Mouse (Mus musculus) thymus, adult 2 months (tissue): ENCODE results near the gene Prdm5. TPM values are rescaled to one million over a fixed set of nuclear protein-coding genes. Genes with fewer than 3 reads are reported as not detected.

ENCODE experiments used
- DNase-seq: peaks from one replicate; pipeline ENCODE4 v3.0.0; 2021
- H3K27ac ChIP-seq: fragments of 200-500 bp; 2 replicates; pipeline ENCODE4 v1.5.1; 2012; ENCODE audit warnings: low read length, control low read depth; ENCODE audit not compliant: control insufficient read depth, insufficient read depth
- H3K27me3 ChIP-seq: fragments of 200-500 bp; 2 replicates; pipeline ENCODE4 v1.6.1; 2012; ENCODE audit warnings: mild to moderate bottlenecking, low read length, moderate library complexity, mixed read lengths; ENCODE audit not compliant: control insufficient read depth, insufficient read depth
- H3K36me3 ChIP-seq: fragments of 200-500 bp; 2 replicates; pipeline ENCODE4 v1.6.1; 2012; ENCODE audit warnings: mild to moderate bottlenecking, low read length, moderate library complexity; ENCODE audit not compliant: control insufficient read depth, insufficient read depth
- H3K4me1 ChIP-seq: fragments of 200-500 bp; replicated peaks from 2 replicates; pipeline ENCODE4 v1.6.1; 2012; ENCODE audit warnings: low read length; ENCODE audit not compliant: control insufficient read depth, insufficient read depth
- H3K4me3 ChIP-seq: fragments of 200-500 bp; 2 replicates; pipeline ENCODE4 v1.5.1; 2012; ENCODE audit warnings: mild to moderate bottlenecking, low read length, control low read depth, moderate library complexity; ENCODE audit not compliant: control insufficient read depth, insufficient read depth
- CTCF ChIP-seq: fragments of 200-500 bp; IDR thresholded peaks from 2 replicates; pipeline ENCODE4 v1.5.1; 2012; ENCODE audit warnings: mild to moderate bottlenecking, control low read depth, low read length, moderate library complexity, borderline replicate concordance; ENCODE audit not compliant: control insufficient read depth, poor library complexity, insufficient read depth; ENCODE audit errors: extremely low read depth
- POLR2A ChIP-seq: fragments of 200-500 bp; IDR thresholded peaks from 2 replicates; pipeline ENCODE4 v1.6.1; 2012; ENCODE audit warnings: mild to moderate bottlenecking, low read length, control low read depth, moderate library complexity; ENCODE audit not compliant: control insufficient read depth, poor library complexity, insufficient read depth; ENCODE audit errors: extremely low read depth
- WGBS: fragments of 180-500 bp; shearing (Covaris S2); methylation state at CpG from one replicate; pipeline ENCODE4 v1.1.7; 2018; 5-methylcytosine and 5-hydroxymethylcytosine counted together
- polyA plus RNA-seq: library from polyadenylated mRNA; depleted of rRNA; stranded (reverse); fragments of >200 nt; gene quantifications from 2 replicates; pipeline ENCODE4 v1.2.3, GENCODE M21; 2012

Gene Prdm5
- polyA plus RNA-seq, 1 experiment = 0.85 TPM

DNA sequence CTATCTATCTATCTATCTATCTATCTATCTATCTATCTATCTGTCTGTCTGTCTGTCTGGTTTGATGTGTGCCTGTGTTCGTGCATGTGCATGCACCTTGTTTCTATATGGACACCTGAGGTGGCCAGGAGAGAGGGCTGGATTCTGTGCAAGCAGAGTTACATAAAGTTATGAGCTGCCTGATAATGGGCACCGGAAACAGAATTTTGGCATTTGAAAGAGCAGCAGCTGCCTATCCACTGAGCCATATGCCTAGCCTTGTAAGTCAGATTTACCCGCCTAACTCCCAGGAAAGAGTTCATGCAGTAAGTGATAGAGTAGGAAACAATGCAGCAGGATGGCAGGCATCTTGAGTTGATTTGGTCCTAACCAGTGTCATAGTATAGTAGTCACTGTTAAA, 71.4 kb downstream of the Prdm5 start:
- no peaks in the 10 kb centered on the region for H3K4me1 ChIP-seq
- 98% methylated on average over 3 of the region's 3 CpGs for WGBS
- H3K36me3 ChIP-seq = no peaks in the 10 kb centered on the region
- TF ChIP-seq POLR2A = no peak
- TF ChIP-seq CTCF = no peak
- DNase-seq = no peak
- H3K27me3 ChIP-seq = no peaks in the 10 kb centered on the region
- no peak overlapping the region for H3K27ac ChIP-seq
- no peak overlapping the region for H3K4me3 ChIP-seq

- Histone ChIP-seq H3K4me1 (no peaks in the 10 kb centered on the region), H3K27me3 (no peaks in the 10 kb centered on the region), H3K36me3 (no peaks in the 10 kb centered on the region), H3K27ac (no peak overlapping the region), H3K4me3 (no peak overlapping the region)
- TF ChIP-seq POLR2A (no peak), CTCF (no peak)
- WGBS = 92% methylated on average over 3 of the region's 3 CpGs
- DNase-seq = no peak
Measured at GRCm38 (mm10) chr6:65854020-65854419, 75.2 kb downstream of the Prdm5 start.

- no peak for TF ChIP-seq POLR2A
- TF ChIP-seq CTCF = no peak
- Histone ChIP-seq H3K27me3 (no peaks in the 10 kb centered on the region), H3K36me3 (no peaks in the 10 kb centered on the region), H3K27ac (no peak overlapping the region), H3K4me3 (no peak overlapping the region), H3K4me1 (no peaks in the 10 kb centered on the region)
- DNase-seq = no peak
- WGBS = 99% methylated on average over 4 of the region's 4 CpGs
Measured at GRCm38 (mm10) chr6:65854585-65854984, 75.8 kb downstream of the Prdm5 start.

GRCm38 (mm10) chr6:65860609-65861008, 81.8 kb downstream of the Prdm5 start:
- no peaks in the 10 kb centered on the region for H3K27me3 ChIP-seq
- 96% methylated on average over 5 of the region's 5 CpGs for WGBS
- no peak overlapping the region for H3K27ac ChIP-seq
- H3K4me3 ChIP-seq = no peak overlapping the region
- H3K4me1 ChIP-seq = no peaks in the 10 kb centered on the region
- no peak for DNase-seq
- TF ChIP-seq POLR2A (no peak), CTCF (no peak)
- H3K36me3 ChIP-seq = no peaks in the 10 kb centered on the region

GRCm38 (mm10) chr6:65862836-65863235, 84.0 kb downstream of the Prdm5 start:
- TF ChIP-seq POLR2A (no peak), CTCF (no peak)
- Histone ChIP-seq H3K36me3 (no peaks in the 10 kb centered on the region), H3K4me3 (no peak overlapping the region), H3K27ac (no peak overlapping the region), H3K4me1 (no peaks in the 10 kb centered on the region), H3K27me3 (no peaks in the 10 kb centered on the region)
- DNase-seq = no peak
- WGBS = 91% methylated on average over 3 of the region's 3 CpGs

GRCm38 (mm10) chr6:65864233-65864632, 85.4 kb downstream of the Prdm5 start:
- H3K27me3 ChIP-seq = no peaks in the 10 kb centered on the region
- H3K27ac ChIP-seq = no peak overlapping the region
- H3K36me3 ChIP-seq = no peaks in the 10 kb centered on the region
- DNase-seq = no peak
- no peak for TF ChIP-seq POLR2A
- TF ChIP-seq CTCF = no peak
- no peaks in the 10 kb centered on the region for H3K4me1 ChIP-seq
- no peak overlapping the region for H3K4me3 ChIP-seq
- WGBS = 92% methylated on average over 3 of the region's 3 CpGs

- Histone ChIP-seq H3K4me3 (no peak overlapping the region), H3K36me3 (no peaks in the 10 kb centered on the region), H3K4me1 (no peaks in the 10 kb centered on the region), H3K27me3 (no peaks in the 10 kb centered on the region), H3K27ac (no peak overlapping the region)
- DNase-seq = no peak
- TF ChIP-seq POLR2A (no peak), CTCF (no peak)
- 91% methylated on average over 5 of the region's 5 CpGs for WGBS
Measured at GRCm38 (mm10) chr6:65864919-65865318, 86.1 kb downstream of the Prdm5 start.
